In genomic region chr12:101793221-101793621, GRCm38 (mm10) we compare ENCODE assay signal across 22 mouse cellular contexts. TPM values are rescaled to one million over a fixed set of nuclear protein-coding genes. Genes with fewer than 3 reads are reported as not detected.
DNase-seq lines count a peak whose midpoint lies in the region; ATAC-seq and TF ChIP-seq lines count a peak whose summit lies in the region.
"Had no signal": no experiment of that assay in that cellular context is flagged by ENCODE, and none has a peak within 500 bp of the region (broad histone marks: within the 10 kb centered on the region; RNA-seq: fewer than 3 reads in every experiment).

No protein-coding gene starts in this region.

- H3K4me1 ChIP-seq in testis, adult 2 months (ENCODE audit: control insufficient read depth, insufficient read depth, low read length): no peaks in the 10 kb centered on the region; the same call in 1 of the 2 replicates
- no peaks in the 10 kb centered on the region for H3K4me1 ChIP-seq in midbrain, embryonic 11.5 days (ENCODE audit: control insufficient read depth, insufficient read depth, low read length)
- H3K4me1 ChIP-seq: forebrain, embryonic 15.5 days; heart, embryonic 13.5 days; neural tube, embryonic 12.5 days; stomach, embryonic 15.5 days had no signal

- H3K9me3 ChIP-seq in midbrain, embryonic 11.5 days (ENCODE audit: control insufficient read depth, low read length): no peaks in the 10 kb centered on the region
- H3K9me3 ChIP-seq: embryonic facial prominence, embryonic 10.5 days; forebrain, embryonic 15.5 days; heart, embryonic 13.5 days; neural tube, embryonic 12.5 days; stomach, embryonic 15.5 days had no signal

- H3K27me3 ChIP-seq in testis, adult 2 months (ENCODE audit: control insufficient read depth, insufficient read depth, low read length): no peaks in the 10 kb centered on the region
- no peaks in the 10 kb centered on the region for H3K27me3 ChIP-seq in midbrain, embryonic 11.5 days (ENCODE audit: control insufficient read depth, insufficient read depth, low read length)
- H3K27me3 ChIP-seq: CH12.LX; forebrain, embryonic 15.5 days; heart, embryonic 13.5 days; neural tube, embryonic 12.5 days; stomach, embryonic 15.5 days had no signal

- intact Hi-C loops in left cerebral cortex, postnatal 4 days (cut with DNase I): no loop called here

- 88% methylated on average over 5 of the region's 5 CpGs for WGBS in midbrain, embryonic 11.5 days

- no peaks in the 10 kb centered on the region for H3K36me3 ChIP-seq in testis, adult 2 months (ENCODE audit: control insufficient read depth, insufficient read depth, low read length)
- H3K36me3 ChIP-seq in midbrain, embryonic 11.5 days (ENCODE audit: control insufficient read depth, insufficient read depth, low read length): no peaks in the 10 kb centered on the region
- H3K36me3 ChIP-seq: embryonic facial prominence, embryonic 10.5 days; forebrain, embryonic 15.5 days; neural tube, embryonic 12.5 days; stomach, embryonic 15.5 days had no signal

- no peak for TF ChIP-seq POLR2A in testis, adult 2 months (IDR thresholded peaks at IDR 0.05; ENCODE audit: control insufficient read depth, low read depth, low read length)

- no peak overlapping the region for H3K4me2 ChIP-seq in midbrain, embryonic 11.5 days
- H3K4me2 ChIP-seq: forebrain, embryonic 15.5 days; heart, embryonic 13.5 days; lung, embryonic 14.5 days; neural tube, embryonic 12.5 days; stomach, embryonic 15.5 days had no signal

- ATAC-seq in midbrain, embryonic 11.5 days (ENCODE audit: low FRiP score): no peak
- ATAC-seq: forebrain, embryonic 15.5 days; hindbrain, embryonic 16.5 days had no signal

- no peak overlapping the region for H3K4me3 ChIP-seq in testis, adult 2 months (ENCODE audit: control insufficient read depth, low read depth, low read length)
- no peak overlapping the region for H3K4me3 ChIP-seq in midbrain, embryonic 11.5 days (ENCODE audit: low read depth, low read length)
- H3K4me3 ChIP-seq: embryonic facial prominence, embryonic 10.5 days; forebrain, embryonic 15.5 days; heart, embryonic 13.5 days; neural tube, embryonic 12.5 days; stomach, embryonic 15.5 days had no signal

- peak overlapping the region; percentile 79; the same call in 1 of the 2 replicates for H3K27ac ChIP-seq in testis, adult 2 months (ENCODE audit: control insufficient read depth, insufficient read depth, low read depth, low read length)
- H3K27ac ChIP-seq in midbrain, embryonic 11.5 days (ENCODE audit: low read depth, low read length): no peak overlapping the region
- H3K27ac ChIP-seq: embryonic facial prominence, embryonic 10.5 days; forebrain, embryonic 15.5 days; heart, embryonic 13.5 days; neural tube, embryonic 12.5 days; stomach, embryonic 15.5 days had no signal

- DNase-seq in adrenal gland, adult (ENCODE audit: inconsistent age in 2 of 2, low spot score in 1 of 2): peak; percentile 29 to 44
- no peak for DNase-seq in adrenal gland, postnatal 4 days (ENCODE audit: low spot score in 2 of 2)
- DNase-seq in testis, postnatal 10 days (ENCODE audit: low spot score): no peak
- peak; percentile 66 to 73 for DNase-seq in kidney, postnatal 36 days
- DNase-seq in testis, postnatal 14 days (ENCODE audit: low spot score): peak; percentile 63
- no peak for DNase-seq in left cerebral cortex, postnatal 4 days
- no peak for DNase-seq in midbrain, embryonic 11.5 days (ENCODE audit: low spot score, missing footprints)
- DNase-seq: cerebellum, adult 18-20 months; cerebellum, postnatal 36 days; heart, postnatal 4 days; lung, embryonic 14.5 days; right cerebral cortex, postnatal 14 days had no signal

- no peak for TF ChIP-seq CTCF in testis, adult 2 months (IDR thresholded peaks at IDR 0.05; ENCODE audit: control insufficient read depth, insufficient read depth, insufficient replicate concordance, low read depth, low read length)

- H3K9ac ChIP-seq in midbrain, embryonic 11.5 days (ENCODE audit: low read length): no peak overlapping the region
- H3K9ac ChIP-seq: forebrain, embryonic 15.5 days; heart, embryonic 13.5 days; lung, embryonic 14.5 days; neural tube, embryonic 12.5 days; stomach, embryonic 15.5 days had no signal

RNA-seq across cellular contexts. Expression of gene Fbln5, which starts 25.6 kb away (rescaled TPM):
- total RNA-seq in adrenal gland, postnatal 4 days (2021): 10 to 100 TPM; 78.4 to 96.9 TPM
- 7.9 and 8.8 TPM in 2 replicates for polyA plus RNA-seq in testis, adult 2 months (2012; rRNA removed)
- 1 to 10 TPM; 9.2 TPM for total RNA-seq in left cerebral cortex, postnatal 4 days (2021)
- 14.5 and 17.2 TPM in 2 replicates for polyA plus RNA-seq in midbrain, embryonic 11.5 days (2014; fragmentation: Nextera tagmentation; extraction: Ambion mirVana)
- total RNA-seq: megakaryocyte-erythroid progenitor cell, adult 5-6 weeks; monocyte, adult 5-6 weeks had no signal

Comparison
In these comparisons a context has a peak if more than half of its experiments do, and no peak if none do; other contexts are left out.
1. DNase-seq: peak in adrenal gland, adult (2 of 2), kidney, postnatal 36 days (2 of 2) and testis, postnatal 14 days (single experiment); none in adrenal gland, postnatal 4 days (0 of 2), testis, postnatal 10 days (single experiment), left cerebral cortex, postnatal 4 days (single experiment) and midbrain, embryonic 11.5 days (single experiment).
2. RNA of gene Fbln5, which starts 25.6 kb away (total RNA-seq): 78.4 to 96.9 TPM in adrenal gland, postnatal 4 days; 9.2 TPM in left cerebral cortex, postnatal 4 days; every median in the first group is over 4 times any median in the second.